Mouse (Mus musculus) induced T-regulatory cell, adult 2 months (primary cell): ENCODE data around the gene Nemf.
A peak's percentile ranks its signal among the peaks of the same experiment; 100 is the strongest.

Source experiments
- DNase-seq: peaks from one replicate; pipeline ENCODE4 v3.0.0-alpha.2; 2012; ENCODE audit warnings: low read depth

The Nemf gene

GRCm38 (mm10) chr12:69304051-69304450 is 52.9 kb downstream of the Nemf start:
- DNase-seq, result no peak

- DNase-seq, result no peak
Measured at GRCm38 (mm10) chr12:69302171-69302570, 54.8 kb downstream of the Nemf start.

- DNase-seq, result no peak
Measured at GRCm38 (mm10) chr12:69300391-69300790, 56.6 kb downstream of the Nemf start.

GRCm38 (mm10) chr12:69299831-69300230 is 57.1 kb downstream of the Nemf start:
- no peak for DNase-seq

- DNase-seq, result no peak
Measured at GRCm38 (mm10) chr12:69299231-69299630, 57.7 kb downstream of the Nemf start.

GRCm38 (mm10) chr12:69298281-69298680 is 58.7 kb downstream of the Nemf start:
- DNase-seq, result no peak

GRCm38 (mm10) chr12:69297411-69298150 is 59.4 kb downstream of the Nemf start:
- no peak for DNase-seq

- peak; percentile 79 for DNase-seq
Measured at GRCm38 (mm10) chr12:69296511-69297410, 60.2 kb downstream of the Nemf start, which contains the start of gene Klhdc2. TSS of gene Klhdc2 (plus strand) at chr12:69296681.

- DNase-seq, result peak; percentile 51
Measured at GRCm38 (mm10) chr12:69295651-69296050, 61.3 kb downstream of the Nemf start.

GRCm38 (mm10) chr12:69294936-69295335 is 62.0 kb downstream of the Nemf start:
- peak; percentile 59 for DNase-seq

GRCm38 (mm10) chr12:69293815-69294214 is 63.1 kb downstream of the Nemf start:
- DNase-seq, result no peak

GRCm38 (mm10) chr12:69292401-69292800 is 64.6 kb downstream of the Nemf start:
- DNase-seq, result no peak

- peak; percentile 34 for DNase-seq
Measured at GRCm38 (mm10) chr12:69288699-69289098, 68.3 kb downstream of the Nemf start.

GRCm38 (mm10) chr12:69287535-69287934 is 69.4 kb downstream of the Nemf start:
- no peak for DNase-seq

GRCm38 (mm10) chr12:69283146-69283545 is 73.8 kb downstream of the Nemf start:
- no peak for DNase-seq

GRCm38 (mm10) chr12:69280915-69281314 is 76.0 kb downstream of the Nemf start:
- DNase-seq, result no peak

GRCm38 (mm10) chr12:69279931-69280469 is 77.0 kb downstream of the Nemf start:
- no peak for DNase-seq

GRCm38 (mm10) chr12:69268956-69269355 is 88.0 kb downstream of the Nemf start:
- DNase-seq, result no peak

GRCm38 (mm10) chr12:69267956-69268632 is 88.9 kb downstream of the Nemf start:
- DNase-seq, result no peak

- DNase-seq, result no peak
Measured at GRCm38 (mm10) chr12:69265031-69265430, 91.9 kb downstream of the Nemf start.

GRCm38 (mm10) chr12:69262251-69262650 is 94.7 kb downstream of the Nemf start:
- DNase-seq, result no peak
